Mouse (Mus musculus) ovary, adult 18-20 months (tissue): Measurements from ENCODE around the gene Wdsub1.

Source experiments
- DNase-seq: peaks from one replicate; pipeline ENCODE4 v3.0.0; 2022; ENCODE audit warnings: low spot score, mixed read lengths

Wdsub1 gene

GRCm38 (mm10) chr2:59841189-59841939, 41.0 kb downstream of the Wdsub1 start:
- DNase-seq = no peak

GRCm38 (mm10) chr2:59840191-59840590, 42.2 kb downstream of the Wdsub1 start:
- DNase-seq = no peak

- no peak for DNase-seq
Measured at GRCm38 (mm10) chr2:59839755-59840154, 42.6 kb downstream of the Wdsub1 start.

- no peak for DNase-seq
Measured at GRCm38 (mm10) chr2:59838825-59839224, 43.6 kb downstream of the Wdsub1 start.

- no peak for DNase-seq
Measured at GRCm38 (mm10) chr2:59831831-59832230, 50.6 kb downstream of the Wdsub1 start.

GRCm38 (mm10) chr2:59830940-59831339, 51.5 kb downstream of the Wdsub1 start:
- no peak for DNase-seq

GRCm38 (mm10) chr2:59830151-59830550, 52.2 kb downstream of the Wdsub1 start:
- DNase-seq = no peak

- DNase-seq = no peak
Measured at GRCm38 (mm10) chr2:59829718-59830117, 52.7 kb downstream of the Wdsub1 start.

GRCm38 (mm10) chr2:59828777-59829508, 53.4 kb downstream of the Wdsub1 start:
- DNase-seq = no peak

- DNase-seq = no peak
Measured at GRCm38 (mm10) chr2:59828103-59828655, 54.2 kb downstream of the Wdsub1 start.

- DNase-seq = no peak
Measured at GRCm38 (mm10) chr2:59825380-59825779, 57.0 kb downstream of the Wdsub1 start.

GRCm38 (mm10) chr2:59824289-59824688, 58.1 kb downstream of the Wdsub1 start:
- DNase-seq = peak; percentile 23

GRCm38 (mm10) chr2:59821044-59821443, 61.3 kb downstream of the Wdsub1 start:
- no peak for DNase-seq

GRCm38 (mm10) chr2:59820088-59820487, 62.3 kb downstream of the Wdsub1 start:
- DNase-seq = no peak

GRCm38 (mm10) chr2:59819415-59819814, 63.0 kb downstream of the Wdsub1 start:
- no peak for DNase-seq

GRCm38 (mm10) chr2:59818663-59819062, 63.7 kb downstream of the Wdsub1 start:
- DNase-seq = no peak

- no peak for DNase-seq
Measured at GRCm38 (mm10) chr2:59814997-59815396, 67.4 kb downstream of the Wdsub1 start.

- no peak for DNase-seq
Measured at GRCm38 (mm10) chr2:59813457-59813856, 68.9 kb downstream of the Wdsub1 start.

- DNase-seq = no peak
Measured at GRCm38 (mm10) chr2:59812641-59813040, 69.8 kb downstream of the Wdsub1 start.

- DNase-seq = no peak
Measured at GRCm38 (mm10) chr2:59811247-59811646, 71.1 kb downstream of the Wdsub1 start.

GRCm38 (mm10) chr2:59810039-59810438, 72.4 kb downstream of the Wdsub1 start:
- no peak for DNase-seq

- DNase-seq = no peak
Measured at GRCm38 (mm10) chr2:59808608-59809007, 73.8 kb downstream of the Wdsub1 start.

GRCm38 (mm10) chr2:59806038-59806437, 76.4 kb downstream of the Wdsub1 start:
- no peak for DNase-seq
